Mouse (Mus musculus) ES-Bruce4 (cell line): ENCODE measurements around the gene Foxo1. TPM values are rescaled to one million over a fixed set of nuclear protein-coding genes. Genes with fewer than 3 reads are reported as not detected.

Source experiments
- H3K27ac ChIP-seq: 2 replicates; pipeline ENCODE4 v1.5.1; 2012; ENCODE audit warnings: low read length, inconsistent platforms; ENCODE audit not compliant: insufficient read depth
- H3K27me3 ChIP-seq: 2 replicates; pipeline ENCODE4 v1.6.1; 2012; ENCODE audit warnings: mild to moderate bottlenecking, low read length, inconsistent platforms; ENCODE audit not compliant: control insufficient read depth, poor library complexity, insufficient read depth, severe bottlenecking
- H3K36me3 ChIP-seq: 2 replicates; pipeline ENCODE4 v1.6.1; 2012; ENCODE audit warnings: inconsistent platforms, mild to moderate bottlenecking, low read length, moderate library complexity; ENCODE audit not compliant: control insufficient read depth, poor library complexity, insufficient read depth, severe bottlenecking
- H3K4me1 ChIP-seq: one replicate; pipeline ENCODE4 v1.8.1; 2011; ENCODE audit warnings: low read length; ENCODE audit not compliant: control insufficient read depth, insufficient read depth
- H3K4me3 ChIP-seq: 2 replicates; pipeline ENCODE4 v1.5.1; 2011; ENCODE audit warnings: low read depth, mild to moderate bottlenecking, low read length
- H3K9ac ChIP-seq: 2 replicates; pipeline ENCODE4 v1.6.1; 2012; ENCODE audit warnings: low read depth, mild to moderate bottlenecking, inconsistent platforms; ENCODE audit not compliant: poor library complexity, severe bottlenecking
- H3K9me3 ChIP-seq: replicated peaks from 2 replicates; pipeline ENCODE4 v1.6.1; 2012; ENCODE audit warnings: mild to moderate bottlenecking, low read length, inconsistent platforms; ENCODE audit not compliant: control insufficient read depth, poor library complexity, insufficient read depth, severe bottlenecking
- CTCF ChIP-seq: IDR thresholded peaks from one replicate; pipeline ENCODE4 v1.8.1; 2011; ENCODE audit warnings: low read depth, low read length
- EP300 ChIP-seq: IDR thresholded peaks from 2 replicates; pipeline ENCODE4 v1.6.1; 2011; ENCODE audit warnings: low read depth, low read length; ENCODE audit not compliant: insufficient read depth
- POLR2A ChIP-seq: IDR thresholded peaks from one replicate; pipeline ENCODE4 v1.8.1; 2011; ENCODE audit warnings: low read length; ENCODE audit not compliant: insufficient read depth
- polyA plus RNA-seq: library from polyadenylated mRNA; stranded (reverse); fragments of >200 nt; gene quantifications from 2 replicates; pipeline ENCODE4 v1.2.4, GENCODE M21; 2011; ENCODE audit warnings: low read depth; ENCODE audit not compliant: missing spikeins, insufficient read depth, insufficient read length

The Foxo1 gene
- polyA plus RNA-seq, 1 experiment = 22.9 TPM

GRCm38 (mm10) chr3:52266606-52267160, 1.5 kb upstream of the Foxo1 start:
- Histone ChIP-seq H3K9ac (no peak overlapping the region), H3K9me3 (no peaks in the 10 kb centered on the region), H3K4me1 (no peaks in the 10 kb centered on the region), H3K4me3 (no peak overlapping the region), H3K27me3 (no peaks in the 10 kb centered on the region), H3K36me3 (peaks cover 4% of the 10 kb centered on the region; the same call in 1 of the 2 replicates), H3K27ac (no peak overlapping the region)
- TF ChIP-seq CTCF (no peak), EP300 (no peak), POLR2A (no peak)

DNA sequence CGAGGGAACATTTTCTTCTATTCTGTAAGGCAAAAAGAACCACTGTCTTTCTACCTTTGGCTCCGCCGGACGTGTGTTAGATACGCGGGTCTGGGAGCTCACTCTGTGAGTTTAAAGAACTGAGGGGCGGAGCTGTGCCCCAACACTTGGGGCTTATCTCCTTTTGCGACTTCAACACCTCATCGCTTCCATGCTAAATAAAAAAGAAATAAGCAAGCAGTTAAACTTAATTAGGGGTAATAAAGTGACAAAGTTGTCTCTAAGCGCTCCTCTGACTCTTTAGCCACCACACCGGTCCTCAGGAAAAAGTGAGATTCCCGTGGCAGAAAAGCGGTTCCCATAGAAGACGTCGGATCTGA, 864 bp upstream of the Foxo1 start:
- Histone ChIP-seq H3K4me1 (no peaks in the 10 kb centered on the region), H3K4me3 (peak overlapping the region; percentile 83), H3K27me3 (no peaks in the 10 kb centered on the region), H3K27ac (no peak overlapping the region), H3K9me3 (no peaks in the 10 kb centered on the region), H3K36me3 (peaks cover 6% of the 10 kb centered on the region; the same call in 1 of the 2 replicates), H3K9ac (peak overlapping the region; percentile 98)
- no peak for TF ChIP-seq CTCF
- no peak for TF ChIP-seq EP300
- TF ChIP-seq POLR2A = no peak

DNA sequence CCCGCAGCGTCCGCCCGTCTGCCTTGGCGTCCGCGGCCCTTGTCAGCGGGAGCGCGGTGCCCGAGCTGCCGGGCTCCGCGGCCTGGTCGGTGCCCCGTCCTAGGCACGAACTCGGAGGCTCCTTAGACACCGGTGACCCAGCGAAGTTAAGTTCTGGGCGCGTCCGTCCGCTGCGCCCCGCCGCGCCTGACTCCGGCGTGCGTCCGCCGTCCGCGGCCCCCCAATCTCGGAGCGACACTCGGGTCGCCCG, 276 bp downstream of the Foxo1 start:
- Histone ChIP-seq H3K9ac (peak overlapping the region; percentile 98), H3K36me3 (peaks cover 6% of the 10 kb centered on the region; the same call in 1 of the 2 replicates), H3K27me3 (no peaks in the 10 kb centered on the region), H3K9me3 (no peaks in the 10 kb centered on the region), H3K4me3 (peak overlapping the region; percentile 84), H3K4me1 (no peaks in the 10 kb centered on the region), H3K27ac (0 out of 2 replicates have a peak overlapping the region, but pooled peaks have one; percentile 12)
- TF ChIP-seq POLR2A (no peak), CTCF (no peak), EP300 (no peak)

GRCm38 (mm10) chr3:52268737-52269513, 789 bp downstream of the Foxo1 start:
- Histone ChIP-seq H3K36me3 (peaks cover 6% of the 10 kb centered on the region; the same call in 1 of the 2 replicates), H3K4me3 (peak overlapping the region; percentile 84), H3K4me1 (no peaks in the 10 kb centered on the region), H3K27ac (0 out of 2 replicates have a peak overlapping the region, but pooled peaks have one; percentile 12), H3K27me3 (no peaks in the 10 kb centered on the region), H3K9me3 (no peaks in the 10 kb centered on the region), H3K9ac (peak overlapping the region; percentile 98)
- no peak for TF ChIP-seq CTCF
- no peak for TF ChIP-seq POLR2A
- TF ChIP-seq EP300 = no peak

- Histone ChIP-seq H3K27me3 (no peaks in the 10 kb centered on the region), H3K27ac (no peak overlapping the region), H3K4me1 (no peaks in the 10 kb centered on the region), H3K4me3 (peak overlapping the region; percentile 84), H3K36me3 (peaks cover 6% of the 10 kb centered on the region; the same call in 1 of the 2 replicates), H3K9me3 (no peaks in the 10 kb centered on the region), H3K9ac (peak overlapping the region; percentile 98)
- TF ChIP-seq CTCF (no peak), EP300 (0 out of 2 replicates have a peak, but pooled peaks have one; percentile 44)
These were observed 1.6 kb downstream of the Foxo1 start for GRCm38 (mm10) chr3:52269514-52270351.

- Histone ChIP-seq H3K9me3 (no peaks in the 10 kb centered on the region), H3K4me3 (peak overlapping the region; percentile 84), H3K36me3 (peaks cover 6% of the 10 kb centered on the region; the same call in 1 of the 2 replicates), H3K4me1 (no peaks in the 10 kb centered on the region), H3K9ac (peak overlapping the region; percentile 98), H3K27me3 (no peaks in the 10 kb centered on the region), H3K27ac (no peak overlapping the region)
- no peak for TF ChIP-seq EP300
- no peak for TF ChIP-seq POLR2A
- no peak for TF ChIP-seq CTCF
These were observed 2.4 kb downstream of the Foxo1 start for GRCm38 (mm10) chr3:52270511-52270910.
